Mouse (Mus musculus) bone marrow, adult 2 months (tissue): ENCODE measurements at regions not wholly inside any gene's neighbourhood (a gene's known extent, or its start where the extent isn't known, plus 50 kb on each side); places are given as distances from the start of the nearest gene placed in this dataset.

Source experiments
- CTCF ChIP-seq: fragments of 200-500 bp; IDR thresholded peaks from 2 replicates; pipeline ENCODE4 v1.5.1; 2011; ENCODE audit warnings: low read length, control low read depth; ENCODE audit not compliant: control insufficient read depth, insufficient read depth
- POLR2A ChIP-seq: fragments of 200-500 bp; IDR thresholded peaks from 2 replicates; pipeline ENCODE4 v1.6.1; 2011; ENCODE audit warnings: low read depth, mild to moderate bottlenecking, control low read depth, low read length, borderline replicate concordance; ENCODE audit not compliant: control insufficient read depth

- TF ChIP-seq CTCF (no peak), POLR2A (no peak)
These were observed 129.3 kb downstream of the H2afy start for GRCm38 (mm10) chr13:56006827-56007226.
